In genomic region chr4:119239181-119239682, GRCm38 (mm10) we compare ENCODE assay signal across 7 mouse cellular contexts. TPM values are rescaled to one million over a fixed set of nuclear protein-coding genes. Genes with fewer than 3 reads are reported as not detected.
A peak's percentile ranks its signal among the peaks of the same experiment; 100 is the strongest.
DNase-seq lines count a peak whose midpoint lies in the region; ATAC-seq and TF ChIP-seq lines count a peak whose summit lies in the region.

No protein-coding gene starts in this region.

- TF ChIP-seq POLR2A in spleen, adult 2 months (IDR thresholded peaks at IDR 0.05; ENCODE audit: low read depth, low read length) = no peak

- no peak overlapping the region for H3K4me3 ChIP-seq in kidney, postnatal 0 days (replicated peaks; ENCODE audit: low read depth, low read length)
- H3K4me3 ChIP-seq in spleen, adult 2 months (ENCODE audit: extremely low read depth, insufficient read depth, insufficient read length) = no peak overlapping the region

- H3K4me1 ChIP-seq in kidney, postnatal 0 days (replicated peaks; ENCODE audit: insufficient read depth, low read length) = no peaks in the 10 kb centered on the region
- H3K4me1 ChIP-seq in spleen, adult 2 months (ENCODE audit: control insufficient read depth, insufficient read depth, insufficient read length) = peaks cover 3% of the 10 kb centered on the region; the same call in 1 of the 2 replicates

- peak; percentile 88 for DNase-seq in 3T3-L1 (ENCODE audit: low read depth, low spot score)
- DNase-seq in CD4-positive helper T cell, adult 2 months (ENCODE audit: low read depth, low spot score) = peak; percentile 78
- peak; percentile 39 for DNase-seq in cerebellum, adult 9-11 months
- DNase-seq in heart, adult 18-20 months = peak; percentile 70 to 71
- peak; percentile 98 for DNase-seq in kidney, postnatal 0 days (ENCODE audit: low spot score)
- DNase-seq in spleen, adult 2 months (ENCODE audit: low read depth in 1 of 2, low spot score in 2 of 2) = peak in 1 of 2 experiments; percentile 40

- H3K27ac ChIP-seq in kidney, postnatal 0 days = peak overlapping the region; percentile 66
- H3K27ac ChIP-seq in spleen, adult 2 months (ENCODE audit: insufficient read depth, low read length) = 0 out of 2 replicates have a peak overlapping the region, but pooled peaks have one; percentile 2

- H3K4me2 ChIP-seq in kidney, postnatal 0 days (ENCODE audit: low read length) = peak overlapping the region; percentile 44

- H3K9me3 ChIP-seq in kidney, postnatal 0 days (replicated peaks; ENCODE audit: low read length) = no peaks in the 10 kb centered on the region

- H3K36me3 ChIP-seq in kidney, postnatal 0 days (ENCODE audit: insufficient read depth, low read length) = 0 out of 2 replicates have a peak, but pooled peaks cover 5% of the 10 kb centered on the region
- H3K36me3 ChIP-seq in spleen, adult 2 months (ENCODE audit: control insufficient read depth, insufficient read depth, low read length) = no peaks in the 10 kb centered on the region

- peak; percentile 91 for TF ChIP-seq CTCF in kidney, postnatal 0 days (IDR thresholded peaks at IDR 0.05; ENCODE audit: low read depth)
- peak; percentile 46; the same call in 1 of the 2 replicates for TF ChIP-seq CTCF in spleen, adult 2 months (IDR thresholded peaks at IDR 0.05; ENCODE audit: extremely low read depth, insufficient read depth, insufficient read length, insufficient replicate concordance)

- H3K9ac ChIP-seq in kidney, postnatal 0 days (ENCODE audit: low read depth, low read length) = no peak overlapping the region; the same call in 1 of the 2 replicates

- peak; percentile 64 for ATAC-seq in kidney, postnatal 0 days (replicated peaks; ENCODE audit: low FRiP score, low read depth)
- peak; percentile 78 for ATAC-seq in megakaryocyte-erythroid progenitor cell, adult 5-6 weeks (replicated peaks; ENCODE audit: low FRiP score, low TSS enrichment, poor library complexity, severe bottlenecking)

- no peaks in the 10 kb centered on the region for H3K27me3 ChIP-seq in kidney, postnatal 0 days (ENCODE audit: insufficient read depth, low read length)
- no peaks in the 10 kb centered on the region for H3K27me3 ChIP-seq in spleen, adult 2 months (ENCODE audit: control insufficient read depth, insufficient read depth, low read length)

- 32% methylated on average over 12 of the region's 12 CpGs for WGBS in kidney, postnatal 0 days
- 8% methylated on average over 12 of the region's 12 CpGs for WGBS in spleen, adult 2 months

RNA-seq across cellular contexts. Expression of gene P3h1, which starts 6.5 kb away (rescaled TPM):
- total RNA-seq in heart, adult 18-20 months (2021) = 1 to 10 TPM; 9.4 to 9.9 TPM
- polyA plus RNA-seq in kidney, postnatal 0 days (2015; fragmentation: Nextera tagmentation; extraction: Ambion mirVana) = 32.4 and 34.9 TPM in 2 replicates
- total RNA-seq in megakaryocyte-erythroid progenitor cell, adult 5-6 weeks (2014; fragmentation: Nextera tagmentation) = 9.5 and 14.0 TPM in 2 replicates
- 11.0 and 12.8 TPM in 2 replicates for total RNA-seq in megakaryocyte-erythroid progenitor cell, adult 5-6 weeks (2017)
- 5.9 and 8.1 TPM in 2 replicates for polyA plus RNA-seq in spleen, adult 2 months (2012; rRNA removed)

RNA-seq across cellular contexts. Expression of gene AU022252, which starts 6.7 kb away (rescaled TPM):
- total RNA-seq in heart, adult 18-20 months (2021) = 10 to 100 TPM; 24.8 to 26.5 TPM
- 28.1 and 31.1 TPM in 2 replicates for polyA plus RNA-seq in kidney, postnatal 0 days (2015; fragmentation: Nextera tagmentation; extraction: Ambion mirVana)
- total RNA-seq in megakaryocyte-erythroid progenitor cell, adult 5-6 weeks (2014; fragmentation: Nextera tagmentation) = 9.7 and 17.1 TPM in 2 replicates
- total RNA-seq in megakaryocyte-erythroid progenitor cell, adult 5-6 weeks (2017) = 6.2 and 18.2 TPM in 2 replicates
- 2.3 and 2.7 TPM in 2 replicates for polyA plus RNA-seq in spleen, adult 2 months (2012; rRNA removed)

RNA-seq across cellular contexts. Expression of gene Cldn19, which starts 16.0 kb away (rescaled TPM):
- total RNA-seq in heart, adult 18-20 months (2021) = not detected
- polyA plus RNA-seq in kidney, postnatal 0 days (2015; fragmentation: Nextera tagmentation; extraction: Ambion mirVana) = 70.2 and 72.5 TPM in 2 replicates
- not detected in 2 replicates for total RNA-seq in megakaryocyte-erythroid progenitor cell, adult 5-6 weeks (2014; fragmentation: Nextera tagmentation)
- not detected in 2 replicates for total RNA-seq in megakaryocyte-erythroid progenitor cell, adult 5-6 weeks (2017)
- not detected in 2 replicates for polyA plus RNA-seq in spleen, adult 2 months (2012; rRNA removed)

RNA-seq across cellular contexts. Expression of gene Tmem269, which starts 21.2 kb away (rescaled TPM):
- total RNA-seq in heart, adult 18-20 months (2021) = not detected
- polyA plus RNA-seq in kidney, postnatal 0 days (2015; fragmentation: Nextera tagmentation; extraction: Ambion mirVana) = 0.14 TPM in 1 of 2 replicates, not detected in the other
- total RNA-seq in megakaryocyte-erythroid progenitor cell, adult 5-6 weeks (2014; fragmentation: Nextera tagmentation) = not detected in 2 replicates
- not detected in 2 replicates for total RNA-seq in megakaryocyte-erythroid progenitor cell, adult 5-6 weeks (2017)
- 0.06 and 0.07 TPM in 2 replicates for polyA plus RNA-seq in spleen, adult 2 months (2012; rRNA removed)

RNA-seq across cellular contexts. Expression of gene Svbp, which starts 44.1 kb away (rescaled TPM):
- total RNA-seq in heart, adult 18-20 months (2021) = 10 to 100 TPM; 15.4 to 19.6 TPM
- polyA plus RNA-seq in kidney, postnatal 0 days (2015; fragmentation: Nextera tagmentation; extraction: Ambion mirVana) = 138 and 150 TPM in 2 replicates
- 107 and 124 TPM in 2 replicates for total RNA-seq in megakaryocyte-erythroid progenitor cell, adult 5-6 weeks (2014; fragmentation: Nextera tagmentation)
- 47.7 and 52.9 TPM in 2 replicates for total RNA-seq in megakaryocyte-erythroid progenitor cell, adult 5-6 weeks (2017)
- 23.0 and 24.8 TPM in 2 replicates for polyA plus RNA-seq in spleen, adult 2 months (2012; rRNA removed)
